In the genomic region with DNA sequence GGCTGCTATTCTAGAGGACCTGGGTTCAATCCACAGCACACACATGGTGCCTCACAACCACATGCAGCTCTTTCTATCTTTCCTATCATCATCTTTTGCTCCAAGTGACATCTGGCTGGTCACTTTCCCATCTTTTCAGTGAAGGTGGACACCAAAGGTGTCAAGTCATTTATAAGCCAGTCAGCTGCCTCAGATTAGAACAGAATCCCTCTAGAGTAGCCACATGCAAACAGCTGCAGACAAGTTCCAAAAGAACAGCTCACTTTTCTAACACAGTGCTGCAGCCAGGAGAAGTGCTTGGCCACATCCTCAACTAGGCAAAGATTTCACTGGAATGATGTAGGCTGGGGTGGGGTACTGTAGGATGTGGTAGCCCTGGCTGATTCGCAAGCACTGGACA, we compare ENCODE assay signal across 14 mouse cellular contexts. TPM values are rescaled to one million over a fixed set of nuclear protein-coding genes. Genes with fewer than 3 reads are reported as not detected.
A peak's percentile ranks its signal among the peaks of the same experiment; 100 is the strongest.
DNase-seq lines count a peak whose midpoint lies in the region; TF ChIP-seq lines count a peak whose summit lies in the region.
"Had no signal": no experiment of that assay in that cellular context is flagged by ENCODE, and none has a peak within 500 bp of the region (broad histone marks: within the 10 kb centered on the region; RNA-seq: fewer than 3 reads in every experiment).

No protein-coding gene starts in this region.

- H3K4me3 ChIP-seq in gastrocnemius, adult 2 months, result no peak overlapping the region
- H3K4me3 ChIP-seq in embryonic fibroblast, embryonic 13.5 days (ENCODE audit: insufficient read depth, low read length), result no peak overlapping the region
- no peak overlapping the region for H3K4me3 ChIP-seq in myocyte
- H3K4me3 ChIP-seq: embryonic facial prominence, embryonic 13.5 days; embryonic facial prominence, embryonic 15.5 days; forebrain, embryonic 13.5 days; forebrain, embryonic 15.5 days had no signal

- H3K27me3 ChIP-seq in myocyte (ENCODE audit: control insufficient read depth, insufficient read depth, insufficient read length), result no peaks in the 10 kb centered on the region
- H3K27me3 ChIP-seq: embryonic facial prominence, embryonic 13.5 days; embryonic facial prominence, embryonic 15.5 days; forebrain, embryonic 13.5 days; forebrain, embryonic 15.5 days had no signal

- H3K27ac ChIP-seq in gastrocnemius, adult 2 months, result peak overlapping the region; percentile 20; the same call in 1 of the 2 replicates
- 0 out of 2 replicates have a peak overlapping the region, but pooled peaks have one; percentile 37 for H3K27ac ChIP-seq in embryonic fibroblast, embryonic 13.5 days (ENCODE audit: insufficient read depth, low read length)
- H3K27ac ChIP-seq: embryonic facial prominence, embryonic 13.5 days; embryonic facial prominence, embryonic 15.5 days; forebrain, embryonic 13.5 days; forebrain, embryonic 15.5 days had no signal

- H3K4me1 ChIP-seq in embryonic fibroblast, embryonic 13.5 days (ENCODE audit: control insufficient read depth, insufficient read depth, low read length), result peaks cover under 1% of the 10 kb centered on the region; the same call in 1 of the 2 replicates

- intact Hi-C loops in gastrocnemius, adult 2 months (cut with DNase I), result no loop called here

- H3K36me3 ChIP-seq in myocyte (ENCODE audit: control insufficient read depth, insufficient read depth), result peaks cover 15% of the 10 kb centered on the region

- TF ChIP-seq POLR2A in embryonic fibroblast, embryonic 13.5 days (IDR thresholded peaks at IDR 0.05; ENCODE audit: low read depth, low read length), result no peak
- no peak for TF ChIP-seq POLR2A in myocyte (IDR thresholded peaks at IDR 0.05; ENCODE audit: insufficient read length, low read depth)

- TF ChIP-seq CTCF in gastrocnemius, adult 2 months (IDR thresholded peaks at IDR 0.05), result no peak
- no peak for TF ChIP-seq CTCF in embryonic fibroblast, embryonic 13.5 days (IDR thresholded peaks at IDR 0.05; ENCODE audit: borderline replicate concordance, insufficient read depth, low read length)

- peaks cover 73% of the 10 kb centered on the region for H3K79me2 ChIP-seq in myocyte (ENCODE audit: control insufficient read depth, insufficient read depth)

- H3ac ChIP-seq in myocyte (ENCODE audit: control insufficient read depth, insufficient read length), result no peak overlapping the region

- no peak for DNase-seq in gastrocnemius, adult 2 months
- DNase-seq in gastrocnemius, adult 8-10 months (ENCODE audit: low spot score in 2 of 2), result no peak
- DNase-seq in cerebellum, adult 11 months, result no peak
- DNase-seq: adrenal gland, adult 8-10 months; cerebellum, adult 18-20 months; cerebellum, adult 8-10 months; cerebellum, adult 9-11 months; cerebellum, postnatal 36 days had no signal

- H3K4me2 ChIP-seq in myocyte (ENCODE audit: low read depth), result no peak overlapping the region
- H3K4me2 ChIP-seq: embryonic facial prominence, embryonic 13.5 days; embryonic facial prominence, embryonic 15.5 days; forebrain, embryonic 13.5 days; forebrain, embryonic 15.5 days had no signal

TF ChIP-seq in myocyte, 11 proteins besides CTCF, POLR2A, EP300 and RAD21:
- peak in 1 of 3 experiments; percentile 93 for TF ChIP-seq MYOG (IDR thresholded peaks at IDR 0.05; ENCODE audit: control insufficient read depth in 1 of 3, insufficient read depth in 1 of 3, insufficient read length in 2 of 3, low read depth in 2 of 3)
- no peak for TF ChIP-seq MAX (IDR thresholded peaks at IDR 0.05; ENCODE audit: low read depth)
- no peak for TF ChIP-seq TCF3 (IDR thresholded peaks at IDR 0.05; ENCODE audit: insufficient read length, low read depth)
- TF ChIP-seq MYOD1 (IDR thresholded peaks at IDR 0.05; ENCODE audit: control insufficient read depth in 1 of 3, insufficient read length in 2 of 3, low read depth in 2 of 3), result peak in 2 of 3 experiments; percentile 25 to 49
TF ChIP-seq in myocyte: peak in this region for 2.

RNA-seq across cellular contexts. Expression of gene Maml1, which starts 22.2 kb away (rescaled TPM):
- total RNA-seq in gastrocnemius, adult 2 months (2021), result 1 to 10 TPM; 6.6 to 7.1 TPM
- total RNA-seq in gastrocnemius, adult 8-10 months (2022), result 1 to 10 TPM; 4.7 to 5.9 (median 5.4) TPM
- 28.9 and 37.3 TPM in 2 replicates for polyA plus RNA-seq in embryonic fibroblast, embryonic 13.5 days (2011; ENCODE audit: insufficient read length, low read depth, missing spikeins)
- 13.7 TPM for polyA plus RNA-seq in myocyte (2012; fragmentation: generic; extraction: Trizol)

RNA-seq across cellular contexts. Expression of gene Ltc4s, which starts 31.5 kb away (rescaled TPM):
- total RNA-seq in gastrocnemius, adult 2 months (2021), result 1 to 10 TPM; 2.1 to 3.2 TPM
- total RNA-seq in gastrocnemius, adult 8-10 months (2022), result 1 to 10 TPM; 1.2 to 3.1 (median 2.4) TPM
- polyA plus RNA-seq in embryonic fibroblast, embryonic 13.5 days (2011; ENCODE audit: insufficient read length, low read depth, missing spikeins), result 0.83 TPM in 1 of 2 replicates, not detected in the other
- polyA plus RNA-seq in myocyte (2012; fragmentation: generic; extraction: Trizol), result 1.8 TPM

RNA-seq across cellular contexts. Expression of gene Canx, which starts 55.6 kb away (rescaled TPM):
- total RNA-seq in gastrocnemius, adult 2 months (2021), result 100 to 1,000 TPM in 1 of 2 experiments, 10 to 100 TPM in 1; 94.2 to 123 TPM
- total RNA-seq in gastrocnemius, adult 8-10 months (2022), result 100 to 1,000 TPM; 104 to 122 (median 111) TPM
- polyA plus RNA-seq in embryonic fibroblast, embryonic 13.5 days (2011; ENCODE audit: insufficient read length, low read depth, missing spikeins), result 735 and 759 TPM in 2 replicates
- polyA plus RNA-seq in myocyte (2012; fragmentation: generic; extraction: Trizol), result 139 TPM

RNA-seq across cellular contexts. Expression of gene Mgat4b, which starts 59.2 kb away (rescaled TPM):
- total RNA-seq in gastrocnemius, adult 2 months (2021), result 10 to 100 TPM; 33.9 to 40.7 TPM
- total RNA-seq in gastrocnemius, adult 8-10 months (2022), result 10 to 100 TPM; 40.4 to 49.2 (median 44.9) TPM
- 35.1 and 41.8 TPM in 2 replicates for polyA plus RNA-seq in embryonic fibroblast, embryonic 13.5 days (2011; ENCODE audit: insufficient read length, low read depth, missing spikeins)
- polyA plus RNA-seq in myocyte (2012; fragmentation: generic; extraction: Trizol), result 89.2 TPM

RNA-seq across cellular contexts. Expression of gene Sqstm1, which starts 59.3 kb away (rescaled TPM):
- 100 to 1,000 TPM; 376 to 655 TPM for total RNA-seq in gastrocnemius, adult 2 months (2021)
- total RNA-seq in gastrocnemius, adult 8-10 months (2022), result 100 to 1,000 TPM; 494 to 615 (median 543) TPM
- 332 and 376 TPM in 2 replicates for polyA plus RNA-seq in embryonic fibroblast, embryonic 13.5 days (2011; ENCODE audit: insufficient read length, low read depth, missing spikeins)
- polyA plus RNA-seq in myocyte (2012; fragmentation: generic; extraction: Trizol), result 873 TPM
